Mouse (Mus musculus): ENCODE measurements at regions not wholly inside any gene's neighbourhood (a gene's known extent, or its start where the extent isn't known, plus 50 kb on each side); places are given as distances from the start of the nearest gene placed in this dataset.

DNA sequence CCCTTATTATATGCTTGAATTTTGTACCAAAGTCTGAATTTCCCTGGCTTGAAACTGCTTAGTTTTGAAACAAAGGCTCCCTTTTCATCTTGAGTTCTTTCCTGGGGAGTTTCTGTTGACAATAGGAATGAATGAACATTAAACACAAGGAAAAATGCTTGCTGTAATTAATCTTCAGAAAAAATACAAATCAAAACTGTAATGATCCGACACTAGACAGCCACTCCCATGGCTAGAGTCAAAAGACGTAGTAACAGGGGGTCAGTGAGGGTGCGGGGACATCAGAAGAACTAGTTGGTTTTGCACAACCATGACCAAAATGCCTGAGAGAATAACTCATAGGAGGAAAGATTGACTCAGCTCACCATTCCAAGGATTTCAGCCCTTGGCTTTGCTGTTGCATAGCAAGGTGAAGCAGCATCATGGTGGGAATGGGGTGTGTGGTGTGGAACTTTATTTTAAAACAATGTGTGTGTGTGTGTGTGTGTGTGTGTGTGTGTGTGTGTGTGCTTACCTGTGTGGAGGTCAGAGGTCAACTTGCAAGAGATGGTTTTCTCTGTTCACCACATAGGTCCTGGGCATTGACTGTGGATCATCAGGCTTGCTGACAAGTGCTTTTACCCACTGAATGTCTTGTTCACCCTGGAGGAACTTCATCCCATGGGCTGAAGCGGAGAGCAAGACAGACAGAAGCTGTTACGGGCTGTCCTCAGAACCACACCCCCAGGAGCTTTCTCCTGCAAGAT is 63.2 kb upstream of the Agps start:
- TF ChIP-seq CTCF (conservative IDR thresholded peaks at IDR 0.05 in 1 of 2, IDR thresholded peaks at IDR 0.05 in 1 of 2; ENCODE audit: low read depth in 2 of 2, low read length in 2 of 2), result no peak
- no peak for TF ChIP-seq NELFE (IDR thresholded peaks at IDR 0.05; ENCODE audit: low read depth, low read length)
- TF ChIP-seq EP300 (IDR thresholded peaks at IDR 0.05; ENCODE audit: low read length), result peak; percentile 17; the same call in 1 of the 2 replicates
- TF ChIP-seq MYC (IDR thresholded peaks at IDR 0.05; ENCODE audit: low read depth, low read length), result 0 out of 2 replicates have a peak, but pooled peaks have one; percentile 9
- TF ChIP-seq TCF12 (IDR thresholded peaks at IDR 0.05; ENCODE audit: low read depth, low read length), result 0 out of 2 replicates have a peak, but pooled peaks have one; percentile 7
- TF ChIP-seq GABPA (IDR thresholded peaks at IDR 0.05; ENCODE audit: insufficient replicate concordance, low read depth, low read length), result no peak
- TF ChIP-seq ELF1 (IDR thresholded peaks at IDR 0.05; ENCODE audit: low read depth, low read length), result no peak
- TF ChIP-seq POLR2A (IDR thresholded peaks at IDR 0.05; ENCODE audit: low read depth, low read length), result 0 out of 2 replicates have a peak, but pooled peaks have one; percentile 34
- no peak for TF ChIP-seq MXI1 (IDR thresholded peaks at IDR 0.05; ENCODE audit: low read depth, low read length)
- TF ChIP-seq MAZ (IDR thresholded peaks at IDR 0.05; ENCODE audit: low read depth, low read length), result no peak
- TF ChIP-seq ZMIZ1 (IDR thresholded peaks at IDR 0.05; ENCODE audit: low read depth, low read length), result peak; percentile 63
- no peak for TF ChIP-seq MAX (IDR thresholded peaks at IDR 0.05; ENCODE audit: low read length)
